Mouse (Mus musculus) embryo, embryonic 11.5 days (tissue): ENCODE results near the gene Hltf.
"Not testable (repeated sequence)": the region's sequence is repeated elsewhere in the genome, so short reads cannot be mapped to it uniquely, and the experiment has no call there.

Source experiments
- DNase-seq: peaks from one replicate; pipeline ENCODE4 v3.0.0-alpha.2; 2012; ENCODE audit warnings: low read depth, low spot score

The Hltf gene

GRCm38 (mm10) chr3:20104318-20104717 is 46.7 kb downstream of the Hltf start:
- DNase-seq: no peak

DNA sequence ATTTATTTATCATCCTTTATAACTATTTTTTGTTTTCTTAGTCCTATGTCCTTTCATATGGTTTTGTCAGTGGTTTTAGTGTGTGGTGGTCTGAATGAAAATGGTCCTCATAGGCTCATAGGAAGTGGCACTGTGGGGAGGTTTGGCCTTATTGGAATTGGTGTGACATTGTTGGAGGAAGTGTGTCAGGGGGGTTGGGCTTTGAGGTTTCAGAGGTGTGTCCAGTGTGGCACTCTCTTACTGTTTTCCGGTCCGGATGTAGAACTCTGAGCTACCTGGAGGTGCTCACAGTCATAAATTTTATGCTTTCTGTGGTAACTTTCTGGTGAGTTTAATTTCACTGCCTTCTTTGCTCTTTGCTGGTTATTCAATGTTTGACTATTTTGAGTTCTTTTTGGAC is 47.2 kb downstream of the Hltf start:
- DNase-seq: no peak

GRCm38 (mm10) chr3:20108881-20109280 is 51.3 kb downstream of the Hltf start:
- DNase-seq: no peak

DNA sequence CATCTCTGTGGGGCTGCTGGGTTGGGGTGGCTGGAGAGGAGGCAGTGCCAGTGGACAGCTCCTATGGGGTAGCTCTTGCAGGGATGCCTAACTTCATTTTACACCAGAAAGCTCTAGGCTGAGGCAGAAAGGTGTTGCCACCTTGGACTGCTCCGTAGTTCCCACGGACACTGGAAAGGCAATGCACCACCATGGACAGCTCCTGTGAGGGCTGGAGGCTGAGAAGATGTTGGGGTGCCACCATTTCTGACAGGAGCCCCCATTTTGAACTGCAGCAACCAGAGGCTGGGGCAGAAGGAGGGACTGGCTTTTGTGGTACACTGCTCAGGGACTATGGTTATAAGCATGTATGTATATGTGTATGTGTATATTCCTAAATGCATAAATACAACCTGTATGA is 54.3 kb downstream of the Hltf start:
- DNase-seq: no peak

DNA sequence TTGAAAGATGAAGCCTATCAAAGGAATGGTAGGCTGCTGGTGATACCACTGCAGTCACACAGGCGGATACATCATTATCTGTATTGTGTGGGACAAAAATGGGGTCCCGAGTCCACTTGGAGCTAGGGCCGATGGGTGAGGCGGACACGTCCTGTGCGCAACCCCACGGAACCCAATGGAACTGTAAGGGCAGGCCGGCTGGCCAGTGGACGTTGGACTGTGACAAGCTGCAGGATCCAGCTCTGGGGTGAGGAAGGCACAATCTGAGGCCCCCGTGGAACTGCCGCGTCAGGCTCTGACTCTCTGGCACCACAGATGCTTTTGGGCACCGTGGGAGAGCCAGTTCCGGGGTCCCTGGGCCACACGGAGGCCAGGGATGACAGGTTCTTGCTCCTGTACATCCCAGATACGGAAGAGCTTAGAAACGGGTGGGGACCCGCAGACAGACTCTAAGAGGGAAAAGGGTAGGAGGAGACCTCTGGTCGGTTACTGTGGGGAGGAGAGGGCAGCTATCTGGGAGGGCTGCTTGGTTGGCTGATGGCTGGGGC is 61.5 kb downstream of the Hltf start:
- DNase-seq: no peak

DNA sequence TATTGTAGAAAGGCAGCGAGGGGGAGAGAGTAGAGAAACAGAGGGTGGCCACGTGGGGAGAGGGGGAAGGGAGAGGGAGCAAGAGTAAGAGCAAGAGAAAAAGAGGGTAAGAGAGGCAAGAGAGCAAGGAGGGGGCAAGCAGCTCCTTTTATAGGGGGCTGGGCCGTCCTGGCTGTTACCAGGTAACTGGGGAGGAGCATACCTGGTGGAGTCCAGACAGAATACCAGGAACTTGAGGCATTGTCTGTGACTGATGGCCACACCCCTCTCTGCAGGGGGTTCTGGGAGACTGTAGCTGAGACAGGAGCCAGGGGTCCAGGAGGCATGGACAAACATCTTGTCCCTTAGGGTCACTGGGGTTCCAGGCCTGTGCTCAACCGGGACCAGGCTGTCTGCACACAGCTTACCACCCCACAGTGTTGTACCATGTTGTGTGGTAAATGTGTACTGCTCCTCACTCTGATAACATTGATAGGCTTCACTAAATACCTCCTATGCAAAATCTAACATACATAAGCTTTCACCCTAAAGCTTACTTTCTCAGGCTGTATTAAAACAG is 62.2 kb downstream of the Hltf start:
- DNase-seq: no peak

GRCm38 (mm10) chr3:20121582-20121981 is 64.0 kb downstream of the Hltf start:
- DNase-seq: not testable (repeated sequence)

DNA sequence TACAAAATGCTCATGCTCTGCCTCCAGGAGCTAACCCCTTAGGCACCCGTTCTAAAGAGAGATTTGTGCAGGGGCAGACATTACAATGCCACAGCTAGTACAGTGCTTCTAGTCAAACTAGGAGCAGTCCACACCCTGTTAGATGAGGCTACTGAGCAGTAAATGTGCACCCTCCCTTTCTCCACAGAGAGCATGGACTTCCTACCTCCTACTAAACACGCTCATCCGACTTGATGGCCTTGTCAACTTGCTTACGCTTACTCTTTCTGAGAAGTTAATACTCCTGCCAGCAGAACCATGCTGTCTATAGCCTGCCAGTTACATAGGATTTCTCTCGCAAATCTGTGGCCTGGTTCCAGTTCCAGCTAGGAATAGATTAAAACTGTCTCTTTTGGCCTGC is 68.0 kb downstream of the Hltf start:
- DNase-seq: no peak

DNA sequence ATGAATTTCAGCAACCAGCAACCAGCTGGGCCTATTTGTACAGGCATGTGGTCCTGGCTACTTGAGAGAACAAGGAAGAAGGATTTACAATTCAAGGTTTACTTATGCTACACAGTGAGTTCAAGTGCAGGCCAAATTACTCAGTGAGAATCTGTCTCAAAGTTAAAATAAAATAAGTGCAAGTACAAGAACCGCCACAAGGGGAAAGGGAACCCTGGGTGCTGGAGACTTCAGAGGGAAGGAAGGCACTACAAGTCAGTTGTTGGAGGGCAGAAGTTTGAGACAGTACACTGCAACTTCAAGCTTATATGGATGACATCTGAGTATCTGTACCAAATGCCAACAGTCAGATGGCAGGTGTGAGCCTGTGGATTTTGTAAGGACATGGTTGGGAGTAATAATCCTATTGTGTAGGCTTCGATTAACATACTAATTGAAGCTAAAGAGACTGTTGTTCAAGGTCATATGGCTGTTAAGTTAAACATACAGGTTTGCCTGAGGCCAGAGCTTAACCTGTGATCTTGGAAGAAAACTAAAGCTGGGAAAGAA is 69.5 kb downstream of the Hltf start:
- DNase-seq: no peak

DNA sequence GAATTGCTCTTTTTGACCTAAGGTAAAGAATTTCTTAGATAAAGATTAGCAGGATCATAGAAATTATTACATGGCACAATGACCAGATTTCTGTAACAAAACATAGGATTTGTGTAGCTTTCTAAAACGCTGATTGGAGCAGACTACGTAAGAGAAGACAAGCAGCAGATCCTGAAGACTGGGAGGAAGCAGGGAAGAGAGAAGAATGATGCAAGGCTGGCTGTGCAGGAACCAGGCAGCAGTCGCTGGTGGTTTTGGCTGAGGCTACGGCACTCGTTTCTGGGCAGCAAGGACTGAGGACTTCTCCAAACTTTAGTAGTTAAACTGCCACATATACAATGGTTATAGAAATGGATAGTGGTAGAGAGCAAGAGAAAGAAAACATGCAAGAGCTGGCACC is 71.9 kb downstream of the Hltf start:
- DNase-seq: no peak

DNA sequence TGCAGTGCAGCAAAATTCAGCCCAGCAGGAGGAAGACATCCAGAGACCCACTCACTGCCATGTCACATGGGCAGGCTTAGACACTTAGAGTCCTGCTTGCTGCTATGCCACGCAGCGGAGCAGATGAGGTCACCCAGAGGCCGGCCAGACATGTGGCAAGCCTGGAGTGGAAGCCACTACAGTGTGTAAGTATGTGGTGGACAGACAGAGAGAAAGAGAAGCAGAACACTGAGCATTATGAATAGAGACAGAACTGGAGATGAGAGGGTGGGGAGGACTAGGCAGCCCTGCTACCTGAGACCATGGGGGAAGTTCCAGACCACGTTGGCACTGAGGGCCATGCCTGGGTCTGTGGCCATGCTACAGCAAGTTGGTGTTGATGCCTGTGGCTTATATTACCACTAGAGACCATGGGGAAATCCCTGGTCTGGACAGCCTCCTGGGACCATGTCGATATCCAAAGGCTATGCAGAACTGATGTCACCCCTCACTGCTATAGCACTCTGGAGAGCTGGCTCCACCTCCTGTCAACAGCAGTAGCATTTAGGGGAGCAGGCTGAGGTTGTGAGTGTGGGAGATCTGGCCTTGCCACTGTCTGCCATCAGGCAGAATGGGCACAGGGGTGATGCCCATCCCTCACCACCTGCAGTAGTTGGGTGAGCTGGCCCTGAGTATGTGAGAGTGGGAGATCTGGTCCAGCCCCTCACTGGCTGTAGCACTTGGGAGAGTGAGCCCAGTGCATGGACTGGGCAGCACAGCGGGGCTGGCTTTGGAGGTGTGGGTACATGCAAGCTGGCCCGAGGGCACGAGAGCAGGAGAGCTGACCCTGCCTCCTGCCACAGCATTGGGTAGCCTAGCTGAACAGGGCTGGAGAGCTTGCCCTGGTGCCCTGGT is 73.1 kb downstream of the Hltf start:
- DNase-seq: no peak

DNA sequence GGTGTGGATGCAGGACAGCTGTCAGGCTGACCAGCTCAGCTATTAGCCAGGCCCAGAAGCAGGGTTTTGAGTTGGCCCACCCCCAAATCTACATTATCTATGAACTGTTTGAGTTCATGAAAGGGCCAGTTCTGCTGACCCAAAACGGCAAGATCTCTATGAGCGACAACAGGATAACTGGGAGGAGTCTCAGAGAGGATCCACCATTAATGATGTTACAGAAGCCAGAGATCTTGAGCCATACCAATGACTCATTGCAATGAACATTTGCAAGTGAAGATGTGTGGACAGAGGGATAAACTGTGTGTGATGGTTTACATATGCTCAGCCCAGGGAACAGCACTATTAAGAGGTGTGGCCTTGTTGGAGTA is 73.7 kb downstream of the Hltf start:
- no peak for DNase-seq

- DNase-seq: no peak
These were observed 75.1 kb downstream of the Hltf start for GRCm38 (mm10) chr3:20132731-20133130.

DNA sequence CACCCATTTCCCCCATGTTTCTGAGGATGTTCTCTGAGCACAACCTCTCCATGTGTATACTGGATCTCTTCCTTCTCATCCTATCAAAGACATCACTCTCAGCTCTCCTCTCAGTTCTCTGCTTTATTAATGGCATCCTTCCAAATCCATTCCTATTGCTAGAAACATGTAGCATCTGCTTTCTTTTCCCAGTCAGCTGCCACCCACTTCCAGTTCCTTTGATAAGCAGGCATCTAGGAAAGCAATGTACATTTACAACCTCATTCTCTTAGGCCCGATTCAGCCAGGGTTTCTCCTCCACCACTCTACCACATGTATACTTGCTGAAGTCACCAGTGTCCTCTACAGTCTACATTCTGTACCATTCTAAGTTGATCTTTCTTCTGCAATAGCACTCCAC is 76.1 kb downstream of the Hltf start:
- DNase-seq: no peak

DNA sequence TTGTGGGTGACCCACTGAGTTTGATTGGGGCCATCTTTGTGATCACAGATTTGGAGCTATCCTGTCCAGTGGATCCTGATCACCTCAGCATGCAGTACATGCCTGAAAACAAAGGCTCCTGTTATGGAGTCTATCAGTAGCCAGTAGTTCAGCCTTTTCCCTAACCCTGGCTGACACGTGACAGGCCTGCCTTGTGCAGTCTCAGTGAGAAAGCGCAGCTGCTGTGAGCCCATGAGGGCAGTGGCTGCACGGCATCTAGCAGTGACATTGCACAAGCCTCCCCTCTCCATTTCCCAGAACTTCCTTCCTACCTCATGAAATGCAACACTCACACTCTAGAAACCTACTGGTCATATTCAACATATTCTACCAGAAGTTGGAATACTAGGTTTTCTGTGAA is 76.9 kb downstream of the Hltf start:
- DNase-seq: no peak

DNA sequence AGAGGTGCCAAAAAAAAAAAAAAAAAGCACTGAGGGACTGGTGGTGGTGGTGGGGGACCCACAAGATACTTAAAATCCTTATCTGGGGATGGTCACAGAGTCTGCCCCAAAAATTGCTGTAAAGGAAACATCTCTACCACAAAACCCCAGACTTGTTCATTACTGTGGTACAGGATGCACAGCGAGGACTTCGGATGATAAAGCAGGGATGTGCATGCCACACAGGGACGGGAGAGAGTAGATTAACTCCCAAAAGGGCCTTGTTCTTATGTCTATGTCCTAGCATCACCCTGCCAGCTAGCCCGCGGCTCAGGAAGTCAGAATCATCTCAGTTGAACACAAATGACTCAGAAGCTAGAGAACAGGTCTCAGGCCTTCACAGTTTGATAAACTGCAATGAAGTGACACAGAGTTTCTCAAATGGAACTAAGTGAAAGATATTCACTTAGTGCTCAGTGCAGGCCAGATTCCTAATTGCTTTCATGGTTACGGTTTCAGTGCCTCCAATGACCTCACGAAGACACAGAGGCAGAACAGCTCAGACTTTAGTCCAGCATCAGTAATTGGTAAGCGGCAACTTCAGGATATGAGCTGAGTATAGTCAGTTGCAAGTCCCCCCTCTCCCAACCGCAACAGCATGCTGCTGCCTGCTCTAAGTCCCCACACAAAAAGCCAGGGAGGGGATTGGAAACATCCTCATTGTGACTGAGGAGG is 79.4 kb downstream of the Hltf start:
- DNase-seq: no peak

GRCm38 (mm10) chr3:20141240-20141639 is 83.6 kb downstream of the Hltf start:
- DNase-seq: no peak

DNA sequence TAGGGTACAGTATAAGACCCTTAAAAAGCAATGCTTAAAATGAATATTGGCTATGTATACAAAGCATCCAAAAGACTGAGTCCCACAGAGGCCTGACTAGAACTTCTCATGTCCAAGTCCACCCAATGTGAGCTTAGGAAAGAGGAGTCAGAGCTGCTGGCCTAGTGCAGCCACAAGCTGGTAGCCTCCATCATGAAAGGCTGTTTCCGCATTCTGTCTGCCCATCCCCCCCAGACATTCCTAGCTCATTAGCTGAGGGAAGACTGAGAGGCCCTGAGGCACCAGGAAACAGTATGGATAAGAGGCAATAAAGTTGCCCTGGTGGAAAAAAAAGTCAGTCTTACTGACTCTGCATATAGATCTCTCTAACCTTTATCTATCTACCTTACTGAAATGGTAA is 84.1 kb downstream of the Hltf start:
- peak; percentile 20 for DNase-seq

- DNase-seq: no peak
These were observed 84.5 kb downstream of the Hltf start for GRCm38 (mm10) chr3:20142101-20142500.

DNA sequence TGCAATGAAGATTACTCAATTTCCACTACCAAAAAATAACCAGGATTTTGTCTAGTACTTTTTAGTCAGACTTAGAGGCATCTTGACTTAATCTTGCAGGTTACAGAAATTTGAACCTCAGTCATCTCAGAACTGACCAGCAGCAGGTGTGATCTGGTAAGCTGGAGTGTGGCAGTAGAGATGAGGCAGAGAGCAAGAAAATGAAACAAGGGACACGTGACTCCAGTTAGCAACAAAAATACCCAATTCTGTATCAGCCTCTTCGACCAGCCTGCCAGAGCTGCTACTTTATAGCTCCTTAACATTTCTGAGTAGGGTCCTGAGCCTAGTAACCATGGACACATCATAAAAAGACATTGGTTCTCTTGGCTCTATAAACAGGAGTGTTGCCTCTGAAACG is 85.0 kb downstream of the Hltf start:
- no peak for DNase-seq

DNA sequence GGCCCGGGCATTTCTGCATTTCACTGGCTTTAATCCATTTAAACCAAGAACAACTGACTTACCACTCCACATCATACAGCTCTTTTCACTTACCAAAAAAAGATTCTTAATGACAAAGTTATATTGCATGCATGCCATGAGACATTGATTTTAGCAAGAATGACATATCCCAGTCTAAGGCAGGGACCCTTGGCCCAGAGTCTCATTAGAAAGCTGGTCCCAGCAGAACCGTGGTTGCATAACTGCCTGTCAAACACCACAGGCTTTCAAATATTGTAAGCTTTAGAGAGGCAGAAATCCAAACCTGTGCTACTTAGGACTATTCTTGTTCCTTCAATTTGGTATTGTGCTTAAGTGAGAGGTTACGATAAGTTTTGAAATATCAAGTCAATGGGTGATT is 86.1 kb downstream of the Hltf start:
- DNase-seq: no peak

GRCm38 (mm10) chr3:20144401-20144800 is 86.8 kb downstream of the Hltf start:
- DNase-seq: no peak
